Mouse (Mus musculus) ES-Bruce4 (cell line): ENCODE measurements around the gene Dynlrb1. TPM values are rescaled to one million over a fixed set of nuclear protein-coding genes. Genes with fewer than 3 reads are reported as not detected.

ENCODE experiments used
- H3K27ac ChIP-seq: 2 replicates; pipeline ENCODE4 v1.5.1; 2012; ENCODE audit warnings: low read length, inconsistent platforms; ENCODE audit not compliant: insufficient read depth
- H3K27me3 ChIP-seq: 2 replicates; pipeline ENCODE4 v1.6.1; 2012; ENCODE audit warnings: mild to moderate bottlenecking, low read length, inconsistent platforms; ENCODE audit not compliant: control insufficient read depth, poor library complexity, insufficient read depth, severe bottlenecking
- H3K36me3 ChIP-seq: 2 replicates; pipeline ENCODE4 v1.6.1; 2012; ENCODE audit warnings: inconsistent platforms, mild to moderate bottlenecking, low read length, moderate library complexity; ENCODE audit not compliant: control insufficient read depth, poor library complexity, insufficient read depth, severe bottlenecking
- H3K4me1 ChIP-seq: one replicate; pipeline ENCODE4 v1.8.1; 2011; ENCODE audit warnings: low read length; ENCODE audit not compliant: control insufficient read depth, insufficient read depth
- H3K4me3 ChIP-seq: 2 replicates; pipeline ENCODE4 v1.5.1; 2011; ENCODE audit warnings: low read depth, mild to moderate bottlenecking, low read length
- H3K9ac ChIP-seq: 2 replicates; pipeline ENCODE4 v1.6.1; 2012; ENCODE audit warnings: low read depth, mild to moderate bottlenecking, inconsistent platforms; ENCODE audit not compliant: poor library complexity, severe bottlenecking
- H3K9me3 ChIP-seq: replicated peaks from 2 replicates; pipeline ENCODE4 v1.6.1; 2012; ENCODE audit warnings: mild to moderate bottlenecking, low read length, inconsistent platforms; ENCODE audit not compliant: control insufficient read depth, poor library complexity, insufficient read depth, severe bottlenecking
- CTCF ChIP-seq: IDR thresholded peaks from one replicate; pipeline ENCODE4 v1.8.1; 2011; ENCODE audit warnings: low read depth, low read length
- EP300 ChIP-seq: IDR thresholded peaks from 2 replicates; pipeline ENCODE4 v1.6.1; 2011; ENCODE audit warnings: low read depth, low read length; ENCODE audit not compliant: insufficient read depth
- POLR2A ChIP-seq: IDR thresholded peaks from one replicate; pipeline ENCODE4 v1.8.1; 2011; ENCODE audit warnings: low read length; ENCODE audit not compliant: insufficient read depth
- polyA plus RNA-seq: library from polyadenylated mRNA; stranded (reverse); fragments of >200 nt; gene quantifications from 2 replicates; pipeline ENCODE4 v1.2.4, GENCODE M21; 2011; ENCODE audit warnings: low read depth; ENCODE audit not compliant: missing spikeins, insufficient read depth, insufficient read length

Dynlrb1 gene
- polyA plus RNA-seq, 1 experiment, result 230 TPM

DNA sequence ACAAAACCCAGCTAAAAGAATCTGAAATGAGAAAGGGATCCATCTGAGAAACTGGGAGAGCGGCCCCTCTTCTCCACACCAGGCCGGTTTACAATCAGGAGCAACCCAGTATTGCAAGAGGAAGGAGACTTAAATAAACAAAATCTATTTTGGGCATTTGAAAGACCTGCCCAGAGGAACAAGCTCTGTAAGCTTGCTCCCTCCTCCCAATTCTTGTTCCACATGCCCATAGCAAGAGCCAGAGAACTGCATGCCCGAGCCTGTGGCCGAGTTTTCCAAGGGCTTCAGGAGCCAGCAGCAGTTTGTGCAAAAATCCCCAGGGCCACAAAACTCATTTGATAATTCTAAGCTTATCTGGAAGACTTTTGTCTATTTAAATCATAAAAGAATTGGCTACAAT lies 63.2 kb downstream of the Dynlrb1 start:
- no peak overlapping the region for H3K27ac ChIP-seq
- H3K4me1 ChIP-seq, result no peaks in the 10 kb centered on the region
- H3K36me3 ChIP-seq, result no peaks in the 10 kb centered on the region
- H3K27me3 ChIP-seq, result no peaks in the 10 kb centered on the region
- no peak overlapping the region for H3K4me3 ChIP-seq
- peaks cover 2% of the 10 kb centered on the region; the same call in 1 of the 2 replicates for H3K9me3 ChIP-seq
- TF ChIP-seq POLR2A (no peak), CTCF (no peak), EP300 (no peak)
- no peak overlapping the region for H3K9ac ChIP-seq

Other genes with a start within 250 kb of the Dynlrb1 start
- gene Gm14226, start 218.3 kb upstream of the Dynlrb1 start, polyA plus RNA-seq, result not detected in 2 replicates
- 100 and 102 TPM in 2 replicates for gene Ahcy, start 162.0 kb upstream of the Dynlrb1 start, polyA plus RNA-seq
- gene Itch, start 103.0 kb upstream of the Dynlrb1 start, polyA plus RNA-seq, result 50.6 and 55.2 TPM in 2 replicates
- gene Map1lc3a, start 39.8 kb downstream of the Dynlrb1 start, polyA plus RNA-seq, result 51.5 and 59.2 TPM in 2 replicates
- gene Pigu, start 120.9 kb downstream of the Dynlrb1 start, polyA plus RNA-seq, result 36.9 and 44.1 TPM in 2 replicates
- 24.9 and 25.7 TPM in 2 replicates for gene Trp53inp2, start 144.5 kb downstream of the Dynlrb1 start, polyA plus RNA-seq
- gene Ncoa6, start 237.4 kb downstream of the Dynlrb1 start, polyA plus RNA-seq, result 26.4 and 31.0 TPM in 2 replicates